Mouse (Mus musculus) CD4-positive, CD25-positive, alpha-beta regulatory T cell, adult 2 months (primary cell): ENCODE data around the gene Adamts3.

Experiments used
- DNase-seq: peaks from one replicate; pipeline ENCODE4 v3.0.0-alpha.2; 2012; ENCODE audit warnings: low read depth, low spot score

The Adamts3 gene

GRCm38 (mm10) chr5:89816610-89817009, 66.5 kb downstream of the Adamts3 start:
- no peak for DNase-seq

- DNase-seq = no peak
Measured at GRCm38 (mm10) chr5:89814552-89814951, 68.6 kb downstream of the Adamts3 start.

- no peak for DNase-seq
Measured at GRCm38 (mm10) chr5:89800181-89800816, 82.8 kb downstream of the Adamts3 start.

- no peak for DNase-seq
Measured at GRCm38 (mm10) chr5:89793706-89794105, 89.4 kb downstream of the Adamts3 start.

- no peak for DNase-seq
Measured at GRCm38 (mm10) chr5:89784635-89785034, 98.5 kb downstream of the Adamts3 start.

- no peak for DNase-seq
Measured at GRCm38 (mm10) chr5:89779823-89780222, 103.3 kb downstream of the Adamts3 start.

- DNase-seq = no peak
Measured at GRCm38 (mm10) chr5:89778610-89779009, 104.5 kb downstream of the Adamts3 start.

- no peak for DNase-seq
Measured at GRCm38 (mm10) chr5:89777411-89777810, 105.7 kb downstream of the Adamts3 start.

GRCm38 (mm10) chr5:89770655-89771355, 112.3 kb downstream of the Adamts3 start:
- DNase-seq = no peak

GRCm38 (mm10) chr5:89763189-89764187, 119.6 kb downstream of the Adamts3 start:
- no peak for DNase-seq

- no peak for DNase-seq
Measured at GRCm38 (mm10) chr5:89760368-89760767, 122.8 kb downstream of the Adamts3 start.

- DNase-seq = no peak
Measured at GRCm38 (mm10) chr5:89751836-89752235, 131.3 kb downstream of the Adamts3 start.

GRCm38 (mm10) chr5:89748185-89748884, 134.8 kb downstream of the Adamts3 start:
- DNase-seq = no peak

GRCm38 (mm10) chr5:89747149-89747659, 135.9 kb downstream of the Adamts3 start:
- DNase-seq = no peak

GRCm38 (mm10) chr5:89745112-89745511, 138.0 kb downstream of the Adamts3 start:
- DNase-seq = no peak

- no peak for DNase-seq
Measured at GRCm38 (mm10) chr5:89734759-89735158, 148.4 kb downstream of the Adamts3 start.

- no peak for DNase-seq
Measured at GRCm38 (mm10) chr5:89730411-89730810, 152.7 kb downstream of the Adamts3 start.

GRCm38 (mm10) chr5:89728117-89728516, 155.0 kb downstream of the Adamts3 start:
- no peak for DNase-seq

- DNase-seq = no peak
Measured at GRCm38 (mm10) chr5:89727497-89728057, 155.6 kb downstream of the Adamts3 start.

GRCm38 (mm10) chr5:89714552-89714951, 168.6 kb downstream of the Adamts3 start:
- DNase-seq = no peak
